Mouse (Mus musculus): ENCODE measurements at regions not wholly inside any gene's neighbourhood (a gene's known extent, or its start where the extent isn't known, plus 50 kb on each side); places are given as distances from the start of the nearest gene placed in this dataset.

DNA sequence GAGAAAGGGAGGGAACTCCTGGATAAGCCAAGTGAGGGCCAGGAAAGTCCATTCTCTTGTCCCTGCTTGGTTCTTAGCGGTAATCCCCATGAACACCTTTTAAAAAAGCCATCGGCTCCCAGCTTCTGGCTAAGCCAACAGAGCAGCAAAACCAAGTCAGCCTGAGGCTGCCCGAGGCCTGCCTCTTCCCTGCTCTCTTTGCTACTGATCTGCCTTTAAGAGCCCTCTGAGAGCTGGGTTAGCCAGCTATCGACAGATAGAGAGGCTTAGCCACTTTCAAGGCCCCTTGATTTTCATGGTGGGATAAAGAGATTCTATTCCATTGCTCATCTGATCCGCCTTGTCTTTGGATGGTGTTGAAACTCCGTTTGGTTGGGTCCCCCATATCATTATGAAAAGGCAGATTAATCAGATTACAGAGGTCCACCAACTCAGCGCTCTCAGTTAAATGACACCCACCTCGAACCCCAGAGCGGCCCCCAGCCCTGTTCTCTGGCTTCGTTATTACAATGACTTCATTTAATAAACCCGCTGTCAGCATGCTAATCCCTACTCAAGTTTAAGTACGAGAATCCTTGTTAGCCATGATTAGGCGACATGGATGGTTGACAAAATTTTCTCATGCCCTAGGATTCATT is 66.1 kb downstream of the Slc4a3 start:
- no peak for DNase-seq (ENCODE audit: low spot score)

DNA sequence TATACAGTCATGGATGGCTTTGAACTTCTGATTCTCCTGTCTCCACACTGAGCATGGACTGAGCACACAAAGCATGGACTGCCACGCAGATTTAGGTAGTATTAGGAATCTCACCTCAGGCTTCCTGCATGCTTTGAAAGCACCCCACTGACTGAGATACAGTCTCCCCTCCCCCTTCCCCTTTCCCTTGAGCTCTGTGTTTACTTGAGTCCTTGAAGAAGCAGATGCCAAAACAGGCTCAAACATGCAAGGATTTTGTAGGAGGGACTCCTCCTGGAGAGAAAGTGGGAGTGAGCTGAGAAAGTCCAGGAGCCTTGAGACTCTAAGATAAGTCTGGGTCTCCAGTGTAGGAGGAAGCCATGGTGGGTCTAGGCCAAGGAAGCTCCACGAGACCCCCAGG is 67.1 kb downstream of the Slc4a3 start:
- no peak for DNase-seq (ENCODE audit: low spot score)

DNA sequence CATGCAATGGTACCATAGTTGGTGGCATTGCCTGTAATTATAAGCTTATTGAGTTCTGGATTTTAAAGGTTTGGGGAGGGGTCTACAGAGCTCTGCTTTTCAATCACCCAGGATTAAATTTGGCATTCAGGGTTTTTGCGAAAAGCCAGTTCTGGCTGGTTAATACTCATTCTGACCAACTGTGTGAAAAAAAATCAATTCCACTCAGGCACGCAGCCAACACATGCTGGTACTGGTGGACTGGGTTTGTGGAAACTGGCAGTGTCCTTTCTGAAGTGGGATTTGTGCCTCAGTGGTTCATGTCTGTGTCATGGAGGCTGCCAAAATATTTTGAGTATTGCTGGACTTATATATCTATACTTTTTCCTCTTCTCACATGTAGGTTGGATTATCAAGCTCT is 70.9 kb downstream of the Slc4a3 start:
- no peak for DNase-seq (ENCODE audit: low spot score)

DNA sequence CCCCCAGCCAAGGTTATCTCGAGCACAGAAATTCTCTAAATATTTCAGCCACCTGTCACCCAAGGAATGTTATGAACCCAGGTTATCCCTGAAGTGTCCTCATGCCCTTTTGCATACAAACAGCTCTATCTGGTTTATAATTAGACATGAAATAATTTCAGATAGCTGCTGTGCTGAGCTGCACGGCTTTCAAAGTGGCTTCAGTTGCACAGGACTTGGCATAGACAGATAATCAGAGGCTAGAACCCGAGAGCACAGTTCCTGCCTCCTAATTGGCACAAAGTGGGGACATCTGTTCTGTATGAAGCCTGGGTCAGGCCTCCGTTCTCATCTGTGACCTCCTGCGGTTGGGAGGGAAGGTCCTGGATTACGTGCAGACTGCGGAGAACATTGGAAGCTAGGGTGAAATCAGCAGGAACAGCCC is 72.3 kb downstream of the Slc4a3 start:
- no peak for DNase-seq (ENCODE audit: low spot score)

DNA sequence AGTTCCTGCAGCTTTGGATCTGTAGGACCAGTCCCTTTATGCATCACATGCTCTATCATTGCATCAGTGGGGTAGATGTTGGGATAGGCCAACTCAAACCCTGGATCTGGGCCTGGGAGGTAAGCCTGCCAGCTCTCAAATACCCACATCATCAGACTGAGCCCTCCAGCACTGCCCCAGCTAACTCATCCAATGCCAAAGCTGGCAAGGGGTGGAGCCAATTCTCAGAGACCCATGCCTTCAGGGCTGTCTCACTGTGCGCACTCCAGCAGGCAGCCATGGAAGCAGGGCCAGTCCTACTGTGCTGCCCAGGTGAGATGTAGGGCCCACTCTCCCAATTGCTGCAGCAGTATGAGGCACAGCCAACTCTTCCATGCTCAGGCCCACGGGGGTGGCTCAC is 84.2 kb downstream of the Slc4a3 start:
- DNase-seq (ENCODE audit: low spot score): no peak

DNA sequence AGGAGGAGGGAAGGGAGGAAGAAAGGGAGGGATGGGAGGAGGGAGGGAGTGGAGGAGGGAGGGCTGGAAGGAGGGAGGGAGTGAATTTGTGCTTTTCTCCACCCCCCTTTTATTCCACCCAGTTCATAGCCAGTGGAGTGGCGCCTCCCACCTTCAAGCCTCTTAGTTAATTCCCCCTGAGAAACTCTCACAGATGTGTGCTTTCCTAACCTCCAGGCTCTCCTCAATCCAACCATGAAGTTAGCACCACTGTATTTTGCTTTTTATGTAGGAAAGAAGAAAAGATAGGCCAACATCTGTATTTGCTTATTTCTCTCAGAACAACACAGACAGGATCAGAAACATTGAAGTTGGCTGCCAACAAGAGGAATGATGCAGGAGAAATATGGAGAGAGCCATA is 85.7 kb downstream of the Slc4a3 start:
- no peak for DNase-seq (ENCODE audit: low spot score)

DNA sequence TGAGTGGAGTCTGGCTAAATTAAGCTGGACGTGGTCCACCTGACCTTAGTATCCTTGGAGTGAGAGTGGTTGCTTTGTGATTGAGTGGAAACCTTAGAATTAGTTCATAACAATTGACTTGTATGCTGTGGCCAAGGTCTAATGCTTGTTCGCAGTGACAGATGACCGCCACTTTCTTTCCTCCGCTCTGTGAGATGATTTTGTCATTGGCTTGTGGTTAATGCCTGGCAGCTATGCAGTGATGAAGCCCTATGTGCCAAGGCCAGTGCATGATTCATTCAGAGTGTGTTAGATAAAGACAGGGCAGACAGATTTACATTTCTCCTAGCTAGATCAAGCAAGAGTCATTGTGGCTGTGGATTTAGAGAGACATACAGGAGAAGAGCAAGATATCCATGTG is 89.5 kb downstream of the Slc4a3 start:
- DNase-seq (ENCODE audit: low spot score): no peak

DNA sequence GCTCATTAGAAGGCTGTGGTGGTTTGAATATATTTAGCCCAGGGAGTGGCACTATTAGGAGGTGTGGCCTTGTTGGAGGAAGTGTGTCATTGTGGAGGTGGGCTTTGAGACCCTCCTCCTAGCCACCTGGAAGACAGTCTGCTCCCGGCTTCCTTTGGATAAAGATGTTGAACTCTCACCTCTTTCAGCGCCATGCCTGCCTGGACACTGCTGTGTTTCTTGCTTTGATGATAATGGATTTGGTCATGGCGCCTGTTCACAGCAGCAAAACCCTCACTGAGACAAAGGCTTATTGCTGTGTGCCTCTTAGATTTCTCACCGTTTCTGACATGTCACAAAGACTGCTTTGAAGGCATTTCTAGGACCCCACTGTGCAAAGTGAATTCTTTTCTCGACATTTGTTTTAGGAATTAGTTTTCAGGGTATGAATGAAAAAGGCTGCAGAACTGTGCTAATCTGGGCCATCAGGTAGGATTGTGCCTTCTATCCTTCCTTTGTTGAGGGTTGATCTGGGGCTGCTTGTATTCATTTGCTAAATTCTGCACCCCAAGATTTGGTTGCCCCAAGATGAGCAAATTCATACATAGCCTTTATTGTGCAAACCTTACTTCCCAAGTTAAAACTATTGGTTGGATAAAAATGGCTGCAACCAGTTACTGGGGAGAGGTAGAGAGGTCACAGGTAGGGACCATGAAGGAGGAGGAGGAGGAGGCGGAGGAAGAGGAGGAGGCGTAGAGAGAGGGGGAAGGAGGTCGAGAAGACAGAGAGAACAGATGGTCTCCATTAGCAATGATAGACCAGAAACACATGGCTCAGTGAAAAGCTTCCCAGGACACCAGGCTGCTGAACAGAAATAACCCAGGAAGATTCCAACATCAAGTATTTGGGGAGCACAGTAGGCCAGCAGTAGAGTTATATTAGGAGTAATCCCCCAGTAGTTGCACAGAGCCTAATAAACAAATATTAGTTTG is 93.2 kb downstream of the Slc4a3 start:
- no peak for DNase-seq (ENCODE audit: low spot score)

DNA sequence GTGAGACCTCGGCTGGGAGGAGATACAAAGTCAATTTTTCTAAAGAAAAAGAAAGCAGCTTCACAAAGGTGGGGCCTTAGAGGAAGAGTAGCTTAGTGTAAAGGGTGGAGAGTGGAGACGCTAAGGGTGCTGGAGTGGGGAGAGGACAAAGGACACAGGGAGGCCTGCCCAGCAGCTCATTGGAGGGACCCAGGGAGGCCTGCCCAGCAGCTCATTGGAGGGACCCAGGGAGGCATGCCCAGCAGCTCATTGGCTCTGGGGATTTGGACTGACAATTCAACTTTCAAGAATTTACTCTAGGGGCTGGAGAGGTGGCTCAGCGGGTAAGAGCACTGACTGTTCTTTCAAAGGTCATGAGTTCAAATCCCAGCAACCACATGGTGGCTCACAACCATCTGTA is 96.4 kb downstream of the Slc4a3 start:
- DNase-seq (ENCODE audit: low spot score): no peak

DNA sequence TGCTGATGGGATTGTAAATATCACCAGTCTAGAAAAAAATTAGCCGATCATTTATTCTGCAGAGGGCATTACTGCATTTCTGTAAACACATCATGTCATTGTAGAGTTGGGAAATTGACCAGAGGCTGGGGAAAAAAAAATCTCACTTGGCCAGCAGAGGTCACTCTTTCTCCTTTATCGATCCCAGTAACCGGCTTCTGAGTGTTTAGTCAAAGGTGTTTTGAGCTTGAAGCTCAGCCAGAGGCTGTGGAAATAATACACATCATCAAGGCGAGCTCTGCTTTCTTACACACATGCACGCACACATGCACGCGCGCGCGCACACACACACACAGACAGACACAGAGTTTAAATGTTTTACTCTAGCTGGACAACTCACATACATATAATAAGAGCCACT is 106.5 kb downstream of the Slc4a3 start:
- DNase-seq (ENCODE audit: low spot score): no peak

DNA sequence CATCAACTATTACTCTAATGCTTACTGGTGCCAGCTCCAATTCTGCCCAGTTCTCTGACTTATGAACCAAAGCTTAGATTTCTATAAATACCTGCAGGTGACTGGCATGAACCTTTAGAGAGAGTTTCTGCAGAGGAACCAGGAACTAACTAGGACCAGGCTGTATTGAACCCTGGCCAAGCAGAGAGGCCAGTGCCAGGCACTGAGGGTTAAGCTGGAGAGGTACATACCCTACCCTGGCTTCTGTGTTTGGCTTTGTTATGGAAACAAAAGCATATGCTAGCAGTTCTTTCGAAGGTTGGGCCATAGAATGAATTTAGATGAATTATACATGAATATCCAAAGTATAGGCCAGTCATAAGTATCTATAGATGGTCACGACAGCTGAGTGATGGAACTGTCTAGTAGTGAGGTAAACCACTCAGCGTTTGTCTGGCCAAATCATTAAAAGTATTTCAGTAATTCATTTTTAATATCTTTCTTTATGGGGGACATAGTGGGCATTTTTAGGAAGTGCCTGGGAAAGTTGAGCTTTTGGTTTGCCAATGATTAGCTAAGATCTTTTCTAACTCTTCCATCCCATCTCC is 107.0 kb downstream of the Slc4a3 start:
- DNase-seq (ENCODE audit: low spot score): no peak

DNA sequence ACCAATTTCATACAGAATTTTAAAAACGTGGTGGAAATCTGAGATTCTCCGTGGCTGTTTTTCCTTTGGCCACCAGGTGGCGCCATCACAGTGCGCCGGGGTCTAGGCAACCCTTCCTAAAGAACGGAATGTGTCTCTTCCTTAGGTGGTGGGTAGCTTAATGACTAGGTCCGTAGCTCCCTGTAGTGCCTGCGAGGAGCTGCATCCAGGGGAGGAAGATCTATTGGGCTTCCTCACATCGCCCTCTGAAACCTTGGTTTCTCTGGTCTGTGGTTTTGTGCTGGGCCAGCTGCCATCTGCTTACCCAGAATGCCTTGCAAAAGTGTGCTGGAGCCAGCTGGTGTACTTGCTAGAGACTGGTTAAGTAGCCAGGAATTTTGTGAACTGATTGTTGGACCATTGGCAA is 107.6 kb downstream of the Slc4a3 start:
- DNase-seq (ENCODE audit: low spot score): peak; percentile 60

DNA sequence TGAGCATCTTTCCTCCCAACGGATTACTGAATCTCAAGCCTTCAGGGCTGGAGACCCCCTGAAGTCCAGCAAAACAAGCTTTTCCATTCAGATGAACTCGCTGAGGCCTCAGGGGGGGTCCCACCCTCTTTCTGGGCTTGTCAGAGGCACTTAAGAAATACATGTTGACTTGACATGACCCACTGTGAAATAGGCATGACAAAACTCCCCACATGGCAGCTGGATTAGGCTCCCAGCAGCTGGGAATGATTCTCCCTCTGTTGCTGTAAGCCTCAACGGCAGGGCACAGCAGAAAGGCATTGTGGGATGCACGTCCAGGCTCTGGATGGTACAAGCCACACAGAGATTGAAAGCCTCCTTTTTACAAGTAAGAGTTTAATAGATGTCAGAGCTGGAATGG is 110.5 kb downstream of the Slc4a3 start:
- no peak for DNase-seq (ENCODE audit: low spot score)

DNA sequence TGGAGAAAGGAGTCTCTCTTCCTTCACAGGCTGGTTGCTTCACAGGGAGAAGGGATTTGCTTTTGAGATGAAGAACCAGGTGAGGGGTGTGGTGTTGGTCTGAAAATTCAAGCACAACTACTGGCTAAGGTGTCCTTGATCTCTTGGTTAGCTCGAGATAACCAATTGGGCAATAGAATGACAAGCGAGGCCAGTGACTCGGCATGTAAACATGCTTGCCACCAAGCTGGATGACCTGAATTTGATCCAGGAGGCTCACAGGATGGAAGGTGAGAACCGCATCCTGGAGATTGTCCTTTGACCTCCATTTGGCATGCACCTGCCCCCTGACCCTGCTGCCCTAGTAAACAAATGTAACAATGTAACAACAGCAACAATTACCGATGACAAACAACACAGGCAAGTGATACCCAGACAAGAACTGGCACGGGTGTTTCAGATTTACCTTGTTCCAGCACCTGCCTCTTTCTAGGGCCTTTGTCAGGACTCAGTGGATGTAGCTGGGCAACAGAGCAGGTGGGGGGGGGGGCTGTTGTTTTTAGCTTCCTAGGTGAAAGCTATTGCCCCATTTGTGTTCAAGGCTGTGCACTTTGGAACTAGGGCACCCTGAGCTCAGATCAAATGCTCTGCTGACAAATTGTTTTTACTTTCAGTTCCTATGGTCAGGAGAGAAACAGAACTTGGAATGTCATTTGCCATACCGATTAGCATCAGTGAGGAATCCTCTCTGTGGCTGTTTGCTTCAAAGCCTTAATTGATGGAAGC is 114.5 kb downstream of the Slc4a3 start:
- DNase-seq (ENCODE audit: low spot score): peak; percentile 13

DNA sequence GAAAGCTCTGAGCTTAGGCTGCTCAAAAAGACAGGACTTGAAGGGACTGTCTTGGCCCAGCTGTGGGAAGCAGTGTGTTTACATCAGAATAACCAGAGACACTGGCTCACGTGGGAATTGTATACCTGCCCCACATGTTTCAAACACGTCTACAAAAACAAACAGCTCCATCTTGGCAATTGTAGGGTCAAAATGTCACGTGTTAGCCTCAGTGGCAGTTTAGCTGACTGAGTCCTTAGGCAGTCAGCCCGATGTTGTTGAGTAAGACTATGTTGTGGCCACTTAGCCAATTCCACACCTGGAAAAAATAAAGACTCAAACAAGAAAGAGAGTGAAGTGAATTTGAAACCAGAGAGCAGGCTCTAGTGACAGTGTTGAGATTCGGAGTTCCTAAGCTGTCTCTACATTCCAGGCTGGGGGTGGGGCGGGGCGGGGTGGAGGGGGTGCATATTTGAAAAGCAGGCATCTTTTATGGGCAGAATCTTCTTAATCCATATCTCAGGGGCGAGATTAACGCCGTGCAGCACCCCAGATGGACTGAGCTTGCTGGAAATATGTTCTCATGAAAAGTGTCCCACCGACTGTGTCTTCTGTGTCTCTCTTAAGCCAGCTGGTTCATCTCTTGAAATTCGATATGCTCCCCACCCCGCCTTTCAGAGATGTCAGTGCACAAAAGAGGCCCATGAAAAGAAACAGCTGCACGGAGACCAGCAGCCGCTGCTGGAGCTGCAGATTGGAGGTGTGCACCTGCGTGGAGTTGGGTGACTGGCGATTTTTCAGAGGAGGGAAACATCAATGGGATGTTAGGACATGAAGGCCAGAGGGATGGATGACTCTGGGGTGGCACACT is 116.3 kb downstream of the Slc4a3 start:
- DNase-seq (ENCODE audit: low spot score): no peak

DNA sequence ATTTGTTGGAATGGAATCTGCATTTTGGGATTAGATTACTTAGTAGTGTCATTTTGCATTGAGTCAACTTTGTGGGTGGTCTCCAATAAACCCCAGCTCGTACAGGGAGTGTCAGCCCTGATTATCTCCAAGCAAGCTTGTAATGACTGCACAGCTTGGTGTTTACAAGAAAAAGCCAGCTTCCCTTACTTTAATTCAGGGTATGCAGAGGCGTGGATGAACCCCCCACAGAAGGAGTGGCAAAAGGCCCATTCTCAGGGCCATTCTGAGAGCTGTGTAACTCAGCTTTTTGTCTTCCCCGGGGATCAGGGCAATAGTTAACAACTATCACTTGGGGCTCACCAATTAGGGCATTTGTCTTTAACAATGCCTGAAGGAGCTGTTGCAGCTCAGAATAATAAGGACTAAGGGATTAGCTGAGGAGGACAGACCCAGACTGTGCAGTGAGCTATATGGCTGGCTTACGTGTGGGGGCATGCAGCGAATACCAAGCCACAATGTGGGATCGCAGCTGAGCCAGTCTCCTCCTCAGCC is 121.7 kb downstream of the Slc4a3 start:
- DNase-seq (ENCODE audit: low spot score): no peak

DNA sequence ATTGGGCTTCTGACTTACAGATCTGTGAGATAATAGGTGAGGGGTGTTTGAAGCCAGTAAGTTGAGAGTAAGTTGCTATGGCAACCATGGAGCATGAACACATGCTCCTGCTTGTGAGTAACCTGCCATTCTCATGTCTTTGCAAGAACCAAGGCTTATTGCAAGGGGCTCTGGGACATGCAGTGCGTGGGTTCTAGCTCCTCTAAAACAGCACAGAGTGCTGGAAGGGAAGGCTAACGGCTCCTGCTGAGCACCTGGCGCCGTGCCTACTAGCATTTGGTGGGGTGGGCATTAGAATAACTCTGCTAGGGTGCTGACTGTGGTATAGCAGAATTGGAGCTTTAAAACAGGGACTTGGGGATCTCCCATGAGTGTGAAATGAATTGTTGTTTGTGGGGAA is 130.2 kb downstream of the Slc4a3 start:
- DNase-seq (ENCODE audit: low spot score): no peak

DNA sequence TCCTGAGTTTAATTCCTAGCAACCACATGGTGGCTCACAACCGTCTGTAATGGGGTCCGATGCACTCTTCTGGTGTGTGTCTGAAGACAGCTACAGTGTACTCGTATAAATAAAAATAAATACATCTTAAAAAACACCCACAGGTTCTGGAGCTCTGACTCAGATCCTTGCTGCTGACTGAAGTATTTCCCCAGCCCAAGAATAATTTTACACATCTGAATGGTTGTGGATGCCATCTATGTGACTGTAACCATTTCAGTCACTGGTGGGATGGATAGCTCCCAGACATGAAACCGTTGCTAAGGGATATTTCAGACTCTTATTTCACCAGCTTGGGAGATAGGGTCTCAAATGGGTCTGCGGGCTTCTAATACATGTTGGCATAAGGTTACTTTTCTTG is 131.6 kb downstream of the Slc4a3 start:
- DNase-seq (ENCODE audit: low spot score): no peak

DNA sequence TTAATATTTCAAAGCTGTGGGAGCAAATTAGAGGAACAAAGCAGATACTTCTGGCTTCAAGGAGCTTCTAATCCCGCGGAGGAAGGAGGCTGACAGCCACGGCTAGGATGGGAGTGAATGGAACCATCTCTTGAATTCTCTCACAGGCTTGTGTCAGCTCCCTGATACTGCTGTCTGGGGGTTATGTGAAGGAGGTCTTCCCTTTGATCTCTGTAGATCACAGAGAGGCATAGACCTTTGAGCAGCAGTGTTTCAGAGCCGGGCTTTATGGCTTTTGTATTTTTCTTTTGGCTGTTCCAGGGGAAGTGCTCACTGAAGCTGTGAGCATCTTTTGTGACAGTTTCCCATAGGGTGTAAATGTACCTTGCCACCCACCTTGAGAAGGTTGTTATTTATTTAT is 132.2 kb downstream of the Slc4a3 start:
- DNase-seq (ENCODE audit: low spot score): no peak

DNA sequence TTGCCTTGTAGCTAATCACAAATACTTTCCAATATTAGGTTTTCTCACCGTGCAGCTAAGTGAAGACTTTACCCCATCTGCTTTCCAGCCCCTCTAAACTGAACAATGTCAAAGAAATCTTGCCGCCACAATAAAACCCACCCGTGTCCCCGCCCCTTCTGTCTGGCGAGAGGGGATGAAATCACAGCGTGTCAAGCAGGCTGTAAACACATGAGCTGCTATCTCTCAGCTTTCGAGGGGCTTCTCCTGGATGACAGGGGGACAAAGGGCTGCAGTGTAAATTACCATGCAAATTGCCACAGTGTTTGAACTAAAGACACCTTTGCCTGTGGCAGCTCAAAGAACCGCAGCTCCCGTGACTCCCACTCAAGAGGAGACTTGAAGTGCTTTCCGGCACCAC is 134.3 kb downstream of the Slc4a3 start:
- no peak for DNase-seq (ENCODE audit: low spot score)

DNA sequence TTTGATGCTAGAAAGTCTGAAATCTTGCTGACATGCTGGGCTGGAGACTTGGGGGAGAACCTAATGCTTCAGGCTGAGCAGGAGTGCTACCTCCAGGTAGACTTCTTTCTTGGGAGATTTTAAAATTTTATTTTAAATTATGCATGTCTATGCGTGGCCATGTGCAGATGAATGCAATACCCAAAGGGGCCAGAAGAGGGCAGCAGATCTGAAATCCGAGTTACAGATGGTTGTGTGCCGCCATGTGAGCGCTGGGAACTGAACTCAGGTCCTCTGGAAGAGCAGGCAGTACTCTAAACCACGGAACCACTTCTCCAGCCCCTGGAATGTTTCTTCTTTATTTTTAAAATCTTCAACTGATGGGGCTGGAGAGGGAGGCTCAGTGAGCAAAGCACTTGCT is 135.8 kb downstream of the Slc4a3 start:
- DNase-seq (ENCODE audit: low spot score): no peak

Measured in testis, postnatal 14 days (tissue).